Mouse (Mus musculus): ENCODE measurements around the gene Hid1. TPM values are rescaled to one million over a fixed set of nuclear protein-coding genes. Genes with fewer than 3 reads are reported as not detected.

The Hid1 gene
- polyA plus RNA-seq, 1 experiment from 2014 or later: 1.9 TPM

Other genes starting within 250 kb of the Hid1 start
- gene Cd300lf, start 233.8 kb downstream of the Hid1 start, polyA plus RNA-seq (2015; fragmentation: Nextera tagmentation; extraction: Ambion mirVana): 4.0 and 5.5 TPM in 2 replicates
- 78.8 and 88.7 TPM in 2 replicates for gene Slc9a3r1, start 204.4 kb downstream of the Hid1 start, polyA plus RNA-seq (2015; fragmentation: Nextera tagmentation; extraction: Ambion mirVana)
- gene Tmem104, start 180.3 kb downstream of the Hid1 start, polyA plus RNA-seq (2015; fragmentation: Nextera tagmentation; extraction: Ambion mirVana): 5.9 and 6.4 TPM in 2 replicates
- 12.7 TPM in 2 replicates for gene Nat9, start 179.9 kb downstream of the Hid1 start, polyA plus RNA-seq (2015; fragmentation: Nextera tagmentation; extraction: Ambion mirVana)
- gene Grin2c, start 100.5 kb downstream of the Hid1 start, polyA plus RNA-seq (2015; fragmentation: Nextera tagmentation; extraction: Ambion mirVana): 0.05 and 0.09 TPM in 2 replicates
- gene Fdxr, start 90.7 kb downstream of the Hid1 start, polyA plus RNA-seq (2015; fragmentation: Nextera tagmentation; extraction: Ambion mirVana): 19.5 and 21.7 TPM in 2 replicates
- 4.4 and 4.5 TPM in 2 replicates for gene Fads6, start 70.1 kb downstream of the Hid1 start, polyA plus RNA-seq (2015; fragmentation: Nextera tagmentation; extraction: Ambion mirVana)
- gene Otop2, start 60.6 kb downstream of the Hid1 start, polyA plus RNA-seq (2015; fragmentation: Nextera tagmentation; extraction: Ambion mirVana): not detected in 2 replicates
- 0.09 and 0.13 TPM in 2 replicates for gene Ush1g, start 45.7 kb downstream of the Hid1 start, polyA plus RNA-seq (2015; fragmentation: Nextera tagmentation; extraction: Ambion mirVana)
- 0.11 TPM in 1 of 2 replicates, not detected in the other for gene Otop3, start 33.0 kb downstream of the Hid1 start, polyA plus RNA-seq (2015; fragmentation: Nextera tagmentation; extraction: Ambion mirVana)
- 0.95 and 1.3 TPM in 2 replicates for gene Cdr2l, start 14.2 kb upstream of the Hid1 start, polyA plus RNA-seq (2015; fragmentation: Nextera tagmentation; extraction: Ambion mirVana)
- gene Mrpl58, start 36.0 kb upstream of the Hid1 start, polyA plus RNA-seq (2015; fragmentation: Nextera tagmentation; extraction: Ambion mirVana): 68.8 and 71.7 TPM in 2 replicates
- 482 and 528 TPM in 2 replicates for gene Atp5h, start 52.2 kb upstream of the Hid1 start, polyA plus RNA-seq (2015; fragmentation: Nextera tagmentation; extraction: Ambion mirVana)
- gene Kctd2, start 52.4 kb upstream of the Hid1 start, polyA plus RNA-seq (2015; fragmentation: Nextera tagmentation; extraction: Ambion mirVana): 0.70 and 1.0 TPM in 2 replicates
- gene Trim80, start 72.8 kb upstream of the Hid1 start, polyA plus RNA-seq (2015; fragmentation: Nextera tagmentation; extraction: Ambion mirVana): 0.84 and 1.1 TPM in 2 replicates
- gene Slc16a5, start 94.7 kb upstream of the Hid1 start, polyA plus RNA-seq (2015; fragmentation: Nextera tagmentation; extraction: Ambion mirVana): 0.21 and 0.51 TPM in 2 replicates
- gene Armc7, start 107.9 kb upstream of the Hid1 start, polyA plus RNA-seq (2015; fragmentation: Nextera tagmentation; extraction: Ambion mirVana): 3.7 TPM in 2 replicates
- 32.0 and 36.3 TPM in 2 replicates for gene Nt5c, start 124.1 kb upstream of the Hid1 start, polyA plus RNA-seq (2015; fragmentation: Nextera tagmentation; extraction: Ambion mirVana)
- 190 and 209 TPM in 2 replicates for gene Jpt1, start 146.6 kb upstream of the Hid1 start, polyA plus RNA-seq (2015; fragmentation: Nextera tagmentation; extraction: Ambion mirVana)
- 270 and 312 TPM in 2 replicates for gene Sumo2, start 168.5 kb upstream of the Hid1 start, polyA plus RNA-seq (2015; fragmentation: Nextera tagmentation; extraction: Ambion mirVana)
- 94.4 and 96.5 TPM in 2 replicates for gene Nup85, start 196.7 kb upstream of the Hid1 start, polyA plus RNA-seq (2015; fragmentation: Nextera tagmentation; extraction: Ambion mirVana)
- gene Mrps7, start 236.2 kb upstream of the Hid1 start, polyA plus RNA-seq (2015; fragmentation: Nextera tagmentation; extraction: Ambion mirVana): 47.6 and 49.5 TPM in 2 replicates
- gene Gga3, start 236.3 kb upstream of the Hid1 start, polyA plus RNA-seq (2015; fragmentation: Nextera tagmentation; extraction: Ambion mirVana): 7.9 TPM in 2 replicates
- gene Mif4gd, start 245.2 kb upstream of the Hid1 start, polyA plus RNA-seq (2015; fragmentation: Nextera tagmentation; extraction: Ambion mirVana): 28.4 and 28.6 TPM in 2 replicates